Mouse (Mus musculus) liver, postnatal 0 days (tissue): ENCODE data around the gene Cdk13. TPM values are rescaled to one million over a fixed set of nuclear protein-coding genes. Genes with fewer than 3 reads are reported as not detected.

Experiments
- ATAC-seq: fragments of 200-750 bp; cut with Nextera tagmentation; 2 replicates; pipeline ENCODE4 v1.8.0; 2017; ENCODE audit warnings: mild to moderate bottlenecking, moderate library complexity
- DNase-seq: peaks from one replicate; pipeline ENCODE4 v3.0.0-alpha.2; 2016
- H3K27ac ChIP-seq: fragments of 300-500 bp; sonication (generic); 2 replicates; pipeline ENCODE4 v1.5.1; 2014; ENCODE audit warnings: antibody characterized with exemption, moderate library complexity, mild to moderate bottlenecking, low read depth
- H3K27me3 ChIP-seq: fragments of 300-500 bp; sonication (generic); 2 replicates; pipeline ENCODE4 v1.6.1; 2014; ENCODE audit warnings: low read length, control low read depth, mixed read lengths; ENCODE audit not compliant: insufficient read depth
- H3K36me3 ChIP-seq: fragments of 300-500 bp; sonication (generic); replicated peaks from 2 replicates; pipeline ENCODE4 v1.6.1; 2014; ENCODE audit warnings: mild to moderate bottlenecking, control low read depth, low read length, moderate library complexity, mixed read lengths; ENCODE audit not compliant: insufficient read depth
- H3K4me1 ChIP-seq: fragments of 300-500 bp; sonication (generic); 2 replicates; pipeline ENCODE4 v1.6.1; 2014; ENCODE audit warnings: antibody characterized with exemption, mild to moderate bottlenecking, control low read depth; ENCODE audit not compliant: insufficient read depth
- H3K4me2 ChIP-seq: fragments of 300-500 bp; sonication (generic); 2 replicates; pipeline ENCODE4 v1.6.1; 2014; ENCODE audit warnings: low read depth, mild to moderate bottlenecking, low read length, moderate library complexity, mixed read lengths
- H3K4me3 ChIP-seq: fragments of 300-500 bp; sonication (generic); 2 replicates; pipeline ENCODE4 v1.5.1; 2014; ENCODE audit warnings: low read depth, low read length
- H3K9ac ChIP-seq: fragments of 300-500 bp; sonication (generic); replicated peaks from 2 replicates; pipeline ENCODE4 v1.6.1; 2014; ENCODE audit warnings: mild to moderate bottlenecking, moderate library complexity
- H3K9me3 ChIP-seq: fragments of 300-500 bp; sonication (generic); 2 replicates; pipeline ENCODE4 v1.6.1; 2016; ENCODE audit warnings: mild to moderate bottlenecking, control low read depth, low read length, mixed read lengths
- CTCF ChIP-seq: sonication (generic); IDR thresholded peaks from 2 replicates; pipeline ENCODE4 v1.5.1; 2016; ENCODE audit warnings: antibody characterized with exemption, low read depth
- EP300 ChIP-seq: IDR thresholded peaks from 2 replicates; pipeline ENCODE4 v1.6.1; 2016; ENCODE audit warnings: antibody characterized with exemption, low read depth, mild to moderate bottlenecking
- whole genome bisulfite sequencing: fragments of 180-500 bp; shearing (Covaris S2); extraction: QIAGEN DNeasy Blood & Tissue Kit; methylation state at CpG from one replicate; pipeline ENCODE4 v1.1.7; 2014; ENCODE audit not compliant: insufficient replicate concordance; 5-methylcytosine and 5-hydroxymethylcytosine counted together
- polyA plus RNA-seq: library from polyadenylated mRNA; unstranded; fragments of >200 nt; fragmentation: Nextera tagmentation; extraction: Ambion mirVana; gene quantifications from 2 replicates; pipeline ENCODE4 v1.2.1, GENCODE M21; 2015

Gene Cdk13
- polyA plus RNA-seq, 1 experiment from 2014 or later = 6.6 TPM

GRCm38 (mm10) chr13:17836808-17837207, 31.9 kb upstream of the Cdk13 start:
- Histone ChIP-seq H3K36me3 (no peaks in the 10 kb centered on the region), H3K9ac (no peak overlapping the region), H3K27ac (no peak overlapping the region), H3K27me3 (no peaks in the 10 kb centered on the region), H3K4me2 (no peak overlapping the region), H3K9me3 (no peaks in the 10 kb centered on the region), H3K4me3 (no peak overlapping the region), H3K4me1 (peaks cover 3% of the 10 kb centered on the region; the same call in 1 of the 2 replicates)
- WGBS = 36% methylated on average over 7 of the region's 7 CpGs
- no peak for ATAC-seq
- TF ChIP-seq CTCF (no peak), EP300 (no peak)
- no peak for DNase-seq

GRCm38 (mm10) chr13:17832940-17833339, 28.0 kb upstream of the Cdk13 start:
- ATAC-seq (no peak), DNase-seq (no peak)
- Histone ChIP-seq H3K27me3 (no peaks in the 10 kb centered on the region), H3K4me2 (no peak overlapping the region), H3K27ac (no peak overlapping the region), H3K9me3 (no peaks in the 10 kb centered on the region), H3K36me3 (no peaks in the 10 kb centered on the region), H3K4me3 (no peak overlapping the region), H3K9ac (no peak overlapping the region), H3K4me1 (peaks cover 3% of the 10 kb centered on the region; the same call in 1 of the 2 replicates)
- WGBS = 58% methylated on average over 3 of the region's 3 CpGs
- no peak for TF ChIP-seq EP300
- no peak for TF ChIP-seq CTCF

- no peaks in the 10 kb centered on the region for H3K9me3 ChIP-seq
- no peak overlapping the region for H3K4me3 ChIP-seq
- no peak overlapping the region for H3K27ac ChIP-seq
- no peaks in the 10 kb centered on the region for H3K4me1 ChIP-seq
- DNase-seq = no peak
- no peak overlapping the region for H3K9ac ChIP-seq
- H3K27me3 ChIP-seq = no peaks in the 10 kb centered on the region
- no peak for ATAC-seq
- WGBS = 72% methylated on average over 2 of the region's 2 CpGs
- H3K4me2 ChIP-seq = no peak overlapping the region
- H3K36me3 ChIP-seq = no peaks in the 10 kb centered on the region
- TF ChIP-seq CTCF (no peak), EP300 (no peak)
Observed at GRCm38 (mm10) chr13:17817226-17817625, 12.3 kb upstream of the Cdk13 start.

GRCm38 (mm10) chr13:17805614-17805975, 698 bp upstream of the Cdk13 start:
- ATAC-seq = no peak; the same call in 1 of the 2 replicates
- under 1% methylated on average over 14 of the region's 14 CpGs for whole genome bisulfite sequencing

GRCm38 (mm10) chr13:17804058-17804841, 647 bp downstream of the Cdk13 start:
- ATAC-seq (peak; percentile 2), DNase-seq (peak; percentile 63)
- H3K27me3 ChIP-seq = no peaks in the 10 kb centered on the region
- peaks cover 6% of the 10 kb centered on the region for H3K4me1 ChIP-seq
- peak overlapping the region; percentile 97 for H3K4me3 ChIP-seq
- H3K9ac ChIP-seq = peak overlapping the region; percentile 93
- H3K4me2 ChIP-seq = peak overlapping the region; percentile 64
- H3K9me3 ChIP-seq = no peaks in the 10 kb centered on the region
- TF ChIP-seq EP300 (no peak), CTCF (no peak)
- under 1% methylated on average over 77 of the region's 105 CpGs for WGBS
- no peaks in the 10 kb centered on the region for H3K36me3 ChIP-seq
- H3K27ac ChIP-seq = peak overlapping the region; percentile 94

More at GRCm38 (mm10) chr13:17805614-17805975, 698 bp upstream of the Cdk13 start:
- DNase-seq = no peak
- H3K27ac ChIP-seq = peak overlapping the region; percentile 94
- peak overlapping the region; percentile 93 for H3K9ac ChIP-seq
- H3K27me3 ChIP-seq = no peaks in the 10 kb centered on the region
- H3K9me3 ChIP-seq = no peaks in the 10 kb centered on the region
- peak overlapping the region; percentile 97 for H3K4me3 ChIP-seq
- peaks cover 4% of the 10 kb centered on the region for H3K4me1 ChIP-seq
- H3K4me2 ChIP-seq = peak overlapping the region; percentile 64
- no peak for TF ChIP-seq CTCF
- no peak for TF ChIP-seq EP300
- H3K36me3 ChIP-seq = no peaks in the 10 kb centered on the region

GRCm38 (mm10) chr13:17803331-17804057, 1.4 kb downstream of the Cdk13 start:
- Histone ChIP-seq H3K4me1 (peaks cover 6% of the 10 kb centered on the region), H3K27ac (peak overlapping the region; percentile 94), H3K4me2 (peak overlapping the region; percentile 64), H3K27me3 (no peaks in the 10 kb centered on the region), H3K9me3 (no peaks in the 10 kb centered on the region), H3K4me3 (peak overlapping the region; percentile 97), H3K36me3 (no peaks in the 10 kb centered on the region), H3K9ac (peak overlapping the region; percentile 93)
- peak; percentile 85 for DNase-seq
- TF ChIP-seq EP300 (no peak), CTCF (peak; percentile 76)
- under 1% methylated on average over 73 of the region's 85 CpGs for WGBS
- peak; percentile 27 for ATAC-seq
